Mouse (Mus musculus) thymus, adult 18-20 months (tissue): ENCODE measurements around the gene Nrip3.

Experiments
- DNase-seq, 2 experiments: peaks; one replicate each; pipeline ENCODE4 v3.0.0; 2022; ENCODE audit warnings: mixed read lengths in 2 of 2

Nrip3 gene

DNA sequence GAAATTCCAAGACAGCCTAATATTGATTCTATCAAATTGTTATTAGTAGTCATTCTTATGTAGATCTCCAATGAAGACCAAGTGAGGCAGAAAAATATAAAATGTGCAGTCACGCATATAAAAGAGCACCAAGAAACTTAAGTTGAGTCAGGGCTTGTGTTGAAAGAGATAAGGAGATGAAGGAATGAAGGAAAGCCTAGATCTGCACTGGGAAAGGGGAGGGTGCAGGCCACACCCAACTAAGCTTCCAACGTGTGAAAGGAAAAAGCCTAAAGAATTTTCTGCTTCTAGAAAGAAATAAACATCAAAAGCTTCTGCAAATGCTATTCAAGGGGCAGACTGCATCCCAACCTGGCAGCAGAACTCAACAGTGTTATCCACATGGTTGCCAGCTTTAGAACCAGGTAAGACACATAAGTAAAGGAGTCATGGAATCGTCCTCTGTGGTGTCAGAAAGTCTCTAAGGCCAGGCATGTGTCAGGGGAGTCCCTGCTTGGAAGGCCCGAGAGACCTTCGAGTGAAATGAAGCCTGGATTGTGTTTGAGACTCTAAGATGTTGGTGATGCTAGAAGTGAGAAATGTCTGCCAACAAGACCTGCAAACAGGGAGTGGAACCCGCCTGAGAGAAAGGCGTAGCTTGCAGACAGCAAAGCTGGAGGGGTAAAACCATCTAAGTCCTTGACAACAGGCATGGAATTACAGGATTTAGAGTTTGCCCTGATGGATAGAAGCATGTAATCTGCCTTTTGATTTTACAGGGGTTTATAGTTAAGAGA lies 14.1 kb downstream of the Nrip3 start:
- no peak for DNase-seq

DNA sequence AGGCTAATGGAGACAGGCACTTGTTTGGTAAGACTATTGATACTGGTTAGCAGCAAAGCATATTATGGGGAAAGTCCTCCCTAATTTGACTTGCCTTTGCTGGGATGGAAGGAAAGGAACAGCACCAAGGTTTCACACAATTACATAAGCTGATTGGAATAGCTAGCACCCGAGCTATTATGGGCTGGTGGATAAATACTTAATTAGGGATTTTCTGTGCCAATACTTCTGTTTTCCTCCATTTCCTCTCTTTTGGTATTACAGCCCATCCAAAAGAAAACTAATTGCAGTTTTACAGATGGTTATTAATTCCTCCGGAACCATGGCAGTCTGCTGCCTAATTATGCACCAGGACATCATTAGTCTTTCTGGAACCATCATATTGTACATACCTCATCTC lies 17.8 kb downstream of the Nrip3 start:
- no peak for DNase-seq

- DNase-seq = no peak
Measured at GRCm38 (mm10) chr7:109756291-109756690, 25.5 kb downstream of the Nrip3 start.

DNA sequence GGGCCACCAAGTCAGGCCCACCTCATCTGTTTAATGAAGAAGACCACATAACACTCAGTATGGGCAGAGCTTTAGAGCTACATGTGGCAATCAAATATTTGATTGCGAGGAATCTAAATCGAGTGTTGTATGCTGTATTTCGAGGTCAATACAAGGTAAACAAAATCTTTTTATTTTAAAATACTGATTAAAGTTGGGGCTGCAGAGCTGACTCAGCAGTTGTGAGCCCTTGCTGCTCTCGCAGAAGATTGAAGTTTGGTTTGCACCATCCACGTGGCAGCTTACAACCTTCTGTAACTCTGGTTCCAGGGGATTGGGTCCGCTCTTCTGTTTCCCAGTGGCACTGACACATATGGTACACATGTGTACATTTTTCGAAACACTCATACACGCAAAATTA lies 27.8 kb downstream of the Nrip3 start:
- no peak for DNase-seq

DNA sequence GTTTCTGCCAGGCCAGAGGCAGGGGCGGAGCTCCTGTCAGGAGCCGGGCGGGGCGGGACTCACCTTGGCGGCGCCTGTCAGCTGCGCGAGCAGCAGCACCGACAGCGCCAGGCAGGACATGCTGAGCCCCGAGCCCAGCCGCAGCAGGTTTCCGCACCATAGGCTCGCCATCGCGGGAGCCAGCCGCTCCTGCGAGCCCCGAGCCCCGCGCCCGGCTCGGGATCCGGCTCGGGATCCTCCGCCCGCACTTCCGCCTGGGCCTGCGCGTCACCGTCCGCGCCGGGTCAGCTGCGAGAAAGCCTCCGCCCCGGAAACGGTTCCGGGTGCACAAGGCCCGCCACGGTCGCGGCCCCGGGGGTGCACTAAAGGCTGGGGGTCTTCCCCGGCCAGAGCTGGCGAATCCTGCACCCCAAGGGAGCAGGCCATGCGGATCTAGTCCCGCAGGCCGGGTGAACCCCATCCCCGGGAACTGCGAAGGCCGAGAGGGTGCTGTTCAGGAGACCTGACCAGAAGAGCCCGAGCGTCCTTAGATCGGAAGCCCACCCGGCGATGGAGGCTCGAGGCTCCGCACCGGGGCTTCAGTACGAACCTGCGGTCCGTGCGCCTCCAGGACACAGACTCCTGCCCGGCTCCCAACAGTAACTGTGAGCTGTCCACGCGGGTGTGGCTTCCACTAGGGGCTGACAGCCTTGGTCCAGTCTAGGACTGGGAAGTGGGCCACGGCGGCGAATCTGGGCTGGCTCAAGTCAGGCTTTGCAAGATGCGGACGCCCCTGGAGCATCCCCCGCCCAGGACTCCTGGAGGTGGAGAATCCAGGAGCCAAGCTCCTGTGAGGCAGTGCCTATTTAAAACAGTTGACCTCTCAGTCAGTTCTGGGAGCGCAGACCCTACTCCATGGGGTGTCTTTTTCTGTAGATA lies 29.6 kb downstream of the Nrip3 start, which contains the start of gene Tmem9b:
Tmem9b (minus strand) TSS at position 868 of the 918 bp plus-strand sequence.
- peak; percentile 71 to 73 for DNase-seq

- peak in 1 of 2 experiments; percentile 9 for DNase-seq
Measured at GRCm38 (mm10) chr7:109751427-109752007, 30.3 kb downstream of the Nrip3 start.

DNA sequence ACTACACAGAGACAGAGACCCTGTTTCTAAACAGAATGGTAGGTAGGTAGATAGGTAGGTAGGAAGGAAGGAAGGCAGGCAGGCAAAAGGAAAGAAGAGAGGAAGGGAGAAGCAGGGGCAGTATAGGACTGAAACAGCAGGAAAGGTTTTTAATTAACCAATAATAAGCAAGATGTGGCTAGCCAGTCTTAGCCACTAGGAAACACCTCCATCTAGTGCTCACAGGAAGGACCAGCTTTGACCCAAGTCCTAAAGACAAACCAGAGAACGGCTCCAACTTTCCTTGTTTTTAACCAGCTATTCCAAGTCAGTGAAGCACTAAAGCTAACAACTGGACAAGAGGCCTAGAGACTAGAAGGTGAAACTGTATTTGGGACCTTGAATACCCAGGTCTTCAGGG lies 34.1 kb downstream of the Nrip3 start:
- no peak for DNase-seq

DNA sequence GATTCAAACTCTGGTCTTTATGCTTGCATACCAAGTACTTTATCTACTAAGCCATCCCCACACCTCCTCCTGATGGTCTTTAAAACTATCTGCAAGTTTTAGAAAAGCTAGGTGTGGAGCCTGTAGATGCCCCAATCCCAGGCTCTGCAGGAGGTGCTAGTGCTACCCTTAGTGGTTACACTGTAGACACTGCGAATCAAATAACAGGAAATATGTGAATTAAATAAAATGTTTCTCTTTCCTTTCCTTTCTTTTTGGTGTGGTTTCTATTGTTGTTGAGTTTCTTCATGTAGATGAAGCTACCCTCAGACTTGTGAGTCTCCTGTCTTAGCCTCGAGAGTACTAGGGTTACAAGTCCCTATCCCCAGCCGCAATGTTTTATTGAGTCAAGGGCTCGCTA lies 40.1 kb downstream of the Nrip3 start:
- DNase-seq = no peak

DNA sequence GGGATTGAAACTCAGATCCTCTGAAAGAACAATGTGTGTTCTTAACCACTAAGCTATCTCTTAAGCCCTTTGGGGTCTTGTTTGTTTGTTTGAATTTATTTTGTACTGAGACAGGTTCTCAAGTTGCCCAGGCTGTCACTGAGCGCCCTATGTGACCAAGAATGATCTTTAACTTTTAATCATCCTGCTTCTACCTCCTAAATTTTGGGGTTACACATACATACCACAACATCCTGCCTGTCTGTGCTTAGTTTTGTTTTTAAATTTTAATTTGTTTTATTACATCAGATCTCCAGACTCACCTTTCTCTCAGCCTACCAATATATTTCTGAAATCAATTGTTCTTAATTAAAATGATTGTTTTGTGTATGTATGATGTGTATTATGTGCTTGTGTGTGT lies 40.8 kb downstream of the Nrip3 start:
- no peak for DNase-seq

DNA sequence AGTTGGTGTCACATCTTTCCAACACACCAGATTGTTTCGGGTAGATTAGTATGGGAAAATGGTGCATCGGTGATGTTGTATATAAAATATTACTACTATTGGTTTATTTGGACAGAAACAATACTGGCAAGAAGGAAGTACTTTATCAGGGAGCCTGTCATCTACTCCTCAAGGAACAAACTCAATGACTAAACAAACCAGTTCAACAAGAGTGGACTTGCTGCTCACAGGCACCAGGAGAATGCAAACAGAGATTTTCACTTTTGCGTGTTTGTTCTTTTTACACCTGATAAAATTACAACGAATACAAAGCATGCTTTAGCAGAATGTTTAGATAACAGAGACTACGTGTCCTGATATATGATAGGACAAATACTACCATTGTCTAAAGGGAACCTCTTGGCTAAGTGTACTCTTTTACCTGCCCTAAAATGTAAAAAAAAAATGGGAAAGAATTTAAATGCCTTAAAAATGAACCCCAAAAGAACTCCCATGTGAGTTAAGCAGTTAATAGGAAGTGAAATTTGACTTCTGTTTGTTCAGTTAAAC lies 41.9 kb downstream of the Nrip3 start:
- DNase-seq = no peak

- no peak for DNase-seq
Measured at GRCm38 (mm10) chr7:109734806-109735205, 47.0 kb downstream of the Nrip3 start.

- no peak for DNase-seq
Measured at GRCm38 (mm10) chr7:109731626-109732025, 50.2 kb downstream of the Nrip3 start, which contains the start of gene Ascl3. Gene Ascl3 (minus strand): TSS chr7:109731726.

DNA sequence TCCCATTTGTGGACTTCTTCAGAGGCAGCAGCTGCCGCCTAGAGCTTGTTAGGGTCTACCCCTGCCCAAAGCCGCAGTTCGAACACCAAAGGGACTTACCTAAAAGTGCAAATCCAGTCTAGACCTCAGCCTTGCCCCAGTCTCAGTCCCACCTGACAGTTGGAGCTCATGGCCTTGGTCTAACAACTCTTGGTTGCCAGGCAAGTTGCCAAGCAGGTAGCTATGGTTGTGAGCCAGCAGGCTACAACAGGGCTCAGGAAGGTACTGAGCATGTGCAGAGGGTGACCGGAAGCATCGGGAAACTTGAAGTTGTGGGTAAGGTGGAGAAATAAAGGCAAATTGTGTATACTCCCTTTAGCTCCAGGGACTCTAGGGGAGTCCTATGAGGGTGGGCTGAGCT lies 58.1 kb downstream of the Nrip3 start, which contains the start of gene BC051019:
BC051019 (minus strand) TSS at position 154 of the 400 bp plus-strand sequence.
- no peak for DNase-seq

GRCm38 (mm10) chr7:109723114-109723513 lies 58.7 kb downstream of the Nrip3 start:
- DNase-seq = no peak

DNA sequence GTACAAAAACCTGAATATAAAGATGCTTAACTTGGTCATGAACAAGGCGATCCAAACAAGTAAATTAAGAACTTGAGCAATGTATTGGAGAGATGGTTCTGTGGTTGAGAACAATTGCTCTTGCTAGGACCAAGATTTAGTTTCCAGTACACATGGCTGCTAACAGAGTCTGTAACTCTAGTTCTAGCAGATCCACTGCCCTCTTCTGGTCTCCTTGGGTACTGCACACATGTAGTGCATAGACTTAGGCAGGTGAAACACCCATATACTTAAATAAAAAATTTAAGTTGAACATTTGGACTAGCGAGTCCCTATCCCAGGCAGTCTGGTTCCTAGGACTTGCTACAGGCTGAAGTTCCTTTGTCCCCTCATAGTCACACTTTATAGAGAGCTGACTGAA lies 59.2 kb downstream of the Nrip3 start:
- DNase-seq = no peak

GRCm38 (mm10) chr7:109719286-109719685 lies 62.5 kb downstream of the Nrip3 start:
- no peak for DNase-seq

DNA sequence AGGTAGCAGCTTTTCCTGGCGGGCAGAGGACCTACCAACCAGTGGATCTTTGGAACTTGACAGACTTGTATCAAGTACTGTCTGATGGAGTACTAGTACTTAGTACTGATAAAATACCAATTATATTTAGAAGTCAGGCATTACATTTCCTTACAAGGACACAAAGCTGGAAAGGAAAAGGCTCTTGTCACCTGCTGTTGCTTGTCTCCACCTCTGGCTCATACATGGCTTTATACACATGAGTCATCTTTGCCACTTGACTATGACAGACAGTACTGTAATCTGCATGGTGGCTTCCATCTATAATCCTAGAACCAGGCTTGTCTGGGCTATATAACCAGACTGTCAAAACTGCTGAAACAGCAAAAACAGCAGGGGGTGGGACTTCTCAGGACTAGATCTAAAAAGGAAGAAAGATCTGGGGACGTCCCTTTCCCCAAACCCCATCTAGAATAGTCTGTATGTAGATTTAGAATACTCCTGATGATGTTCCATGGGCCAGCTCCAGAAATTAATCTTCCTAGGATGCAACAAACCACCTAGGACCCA lies 68.3 kb downstream of the Nrip3 start:
- DNase-seq = no peak

DNA sequence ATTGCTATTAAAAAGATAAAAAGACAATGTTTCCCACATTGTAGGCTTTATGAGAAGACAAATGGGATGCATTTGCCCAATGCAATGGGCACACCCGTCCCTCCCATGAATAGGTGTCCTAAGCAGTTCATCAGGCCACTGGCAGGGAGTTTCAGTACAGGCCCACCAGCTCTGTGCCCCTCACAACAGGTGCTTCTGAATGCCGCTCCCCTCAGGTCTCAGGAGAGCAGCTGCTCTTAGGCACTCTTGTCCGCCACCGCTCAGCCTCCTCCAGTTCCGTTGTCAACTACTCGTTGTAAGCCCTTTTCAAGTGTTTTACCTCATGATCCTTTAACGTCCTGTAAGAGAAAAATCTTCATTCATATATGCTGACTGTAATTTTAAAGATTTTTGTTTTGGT lies 69.6 kb downstream of the Nrip3 start:
- DNase-seq = no peak

DNA sequence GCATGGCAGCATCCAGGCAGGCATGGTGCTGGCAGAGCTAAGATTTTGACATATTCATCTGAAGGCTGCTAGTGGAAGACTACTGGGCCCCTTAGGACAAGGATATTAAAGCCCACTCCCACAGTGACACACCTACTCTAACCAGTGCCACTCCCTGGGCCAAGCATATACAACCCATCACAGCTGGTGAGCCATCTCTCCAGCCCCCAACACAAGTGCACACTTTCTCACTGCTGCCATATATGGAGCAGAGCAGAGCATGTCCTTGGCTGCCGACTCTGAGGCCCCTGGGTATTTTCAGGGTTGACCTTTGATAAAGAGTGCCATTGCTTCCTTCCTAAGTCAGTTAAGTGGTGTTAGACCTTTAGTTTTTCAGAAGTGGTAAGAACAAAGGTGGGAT lies 71.8 kb downstream of the Nrip3 start:
- DNase-seq = no peak

DNA sequence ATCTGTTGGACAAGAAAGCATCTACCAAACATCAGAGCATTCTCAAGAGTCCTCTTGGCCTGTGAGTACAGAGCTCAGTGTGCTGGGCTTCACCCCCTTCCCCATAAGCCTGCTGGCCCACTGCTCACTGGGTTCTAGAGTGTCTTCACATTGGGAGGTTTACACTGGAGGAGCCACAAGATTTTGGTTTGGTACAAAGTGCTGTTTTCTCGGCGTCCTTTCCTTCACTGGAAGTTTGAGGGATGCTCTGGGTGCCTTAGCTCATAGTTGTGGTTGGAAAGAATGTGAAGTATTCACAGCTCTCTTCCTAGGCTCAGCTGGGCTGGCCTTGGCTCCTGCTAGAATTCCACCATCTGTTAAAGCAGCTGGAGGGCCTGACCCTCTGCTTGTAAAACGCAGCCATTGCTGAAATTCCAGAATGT lies 72.9 kb downstream of the Nrip3 start:
- DNase-seq = no peak
